Mouse (Mus musculus) left cerebral cortex, postnatal 14 days (tissue): Measurements from ENCODE around the gene Polr3f. TPM values are rescaled to one million over a fixed set of nuclear protein-coding genes. Genes with fewer than 3 reads are reported as not detected.
A peak's percentile ranks its signal among the peaks of the same experiment; 100 is the strongest.

Experiments used
- DNase-seq, 2 experiments: peaks; one replicate each; pipeline ENCODE4 v3.0.0; 2021 to 2022; ENCODE audit warnings: low spot score in 2 of 2, mixed read lengths in 1 of 2
- intact Hi-C: fragments of 180-260 bp; cut with DNase I; formaldehyde crosslinking; loops from one replicate; pipeline ENCODE4 v1.15.1; 2025
- total RNA-seq, 2 experiments: library from RNA; stranded (reverse); gene quantifications; 2 replicates each; pipeline ENCODE4 v1.2.3; 2021

Gene Polr3f
- total RNA-seq, 2 experiments from 2014 or later = 22.5 to 22.9 TPM

DNA sequence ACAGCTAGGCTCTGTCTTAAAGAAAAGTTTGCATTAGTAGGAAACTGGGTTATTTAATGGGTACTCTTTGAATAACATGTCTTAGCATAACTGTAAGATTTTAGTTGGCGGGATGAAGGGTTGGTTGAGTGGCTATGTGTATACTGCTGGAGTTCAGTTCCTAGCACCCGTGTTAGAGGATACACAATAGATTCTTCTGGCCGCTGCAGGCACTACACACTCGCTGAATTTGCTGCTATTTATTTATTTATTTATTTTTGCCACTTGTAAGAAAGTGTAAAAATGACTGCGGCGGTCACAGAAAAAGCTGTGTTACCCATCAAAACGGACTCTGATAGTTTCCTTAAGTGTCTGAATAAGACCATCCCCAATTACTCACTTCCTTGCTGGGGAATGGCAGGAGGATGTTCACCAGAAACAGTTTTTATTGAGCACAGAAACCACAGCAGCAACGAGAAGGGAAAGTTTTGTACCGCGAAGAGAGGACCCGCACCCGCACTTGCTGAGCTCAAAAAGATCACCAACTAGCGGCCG lies 27.8 kb downstream of the Polr3f start:
- intact Hi-C loops = no loop called here
- no peak for DNase-seq

DNA sequence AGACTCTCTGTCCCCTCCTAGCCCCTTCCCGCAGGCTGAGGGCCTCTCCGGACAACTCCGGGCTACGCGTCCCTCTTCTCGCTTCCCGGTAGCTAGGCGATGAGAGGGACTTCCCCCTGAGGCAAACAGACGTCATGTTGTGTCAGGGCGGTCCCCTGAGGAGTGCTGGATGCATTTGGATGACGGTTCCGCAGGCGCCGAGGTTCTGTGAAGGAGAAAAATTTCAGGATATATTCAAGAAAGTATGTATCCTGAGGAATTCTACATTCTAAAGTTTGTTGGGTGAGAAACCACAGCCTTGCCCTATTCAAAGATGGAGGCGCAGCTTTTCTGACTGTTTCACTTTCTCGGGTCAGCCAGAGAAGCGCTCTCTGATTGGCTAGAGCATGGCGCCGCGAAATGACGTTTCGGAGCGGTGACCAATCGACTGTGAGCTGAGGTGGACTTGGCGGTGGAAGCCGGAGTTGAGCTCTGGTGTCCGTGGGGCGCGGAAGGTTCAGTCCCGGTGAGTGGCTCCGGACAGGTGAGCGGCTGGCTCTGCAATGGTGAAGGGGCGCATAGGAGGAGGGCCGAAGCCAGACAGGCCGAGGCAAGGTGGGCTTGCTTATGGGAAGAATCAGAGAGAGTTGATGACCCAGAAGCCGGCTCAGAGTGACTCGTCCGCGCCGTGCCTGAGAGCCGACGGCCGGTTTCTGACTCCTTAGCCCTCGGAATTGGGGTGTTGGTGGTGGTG lies 28.5 kb downstream of the Polr3f start, which contains the start of gene Sec23b:
Sec23b (plus strand) TSS at position 410 of the 733 bp plus-strand sequence.
- DNase-seq = peak; percentile 97 to 98
- intact Hi-C loops = no loop called here

DNA sequence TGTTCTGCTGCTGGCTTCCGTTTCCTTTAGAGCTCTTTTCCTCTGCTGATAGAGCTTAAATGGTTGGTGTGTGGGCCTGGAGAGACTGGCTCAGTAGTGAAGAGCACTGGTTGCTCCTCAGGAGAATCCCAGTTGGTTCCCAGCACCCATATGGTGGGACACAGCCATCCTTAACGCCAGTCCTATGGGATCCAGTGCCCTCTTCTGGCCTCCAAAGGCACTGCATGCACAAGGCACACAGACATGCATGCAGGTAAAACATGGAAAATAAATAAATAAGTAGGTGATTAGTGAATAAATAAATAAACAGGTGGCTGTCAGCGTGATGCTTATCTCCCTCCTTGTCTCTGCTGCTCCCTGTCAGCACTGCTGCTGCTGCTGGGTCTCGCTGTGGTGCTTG lies 61.2 kb downstream of the Polr3f start:
- no peak for DNase-seq
- intact Hi-C loops = no loop called here

Other genes starting within 250 kb of the Polr3f start
- 1 to 10 TPM; 5.3 to 6.7 TPM for gene Ovol2, start 195.6 kb upstream of the Polr3f start, total RNA-seq
- 10 to 100 TPM; 32.0 to 33.7 TPM for gene Kat14, start 158.7 kb upstream of the Polr3f start, total RNA-seq
- 1 to 10 TPM; 4.7 to 9.4 TPM for gene Pet117, start 158.7 kb upstream of the Polr3f start, total RNA-seq
- gene Dzank1, start 304 bp upstream of the Polr3f start, total RNA-seq = 100 to 1,000 TPM; 121 to 134 TPM
- gene Rbbp9, start 23.2 kb downstream of the Polr3f start, total RNA-seq = 10 to 100 TPM; 25.3 to 25.5 TPM
- 10 to 100 TPM; 45.0 to 48.3 TPM for gene Sec23b, start 28.5 kb downstream of the Polr3f start, total RNA-seq
- 10 to 100 TPM; 36.7 to 47.3 TPM for gene Smim26, start 66.3 kb downstream of the Polr3f start, total RNA-seq
- 10 to 100 TPM; 54.1 to 58.4 TPM for gene Dtd1, start 72.2 kb downstream of the Polr3f start, total RNA-seq